In the genomic region with DNA sequence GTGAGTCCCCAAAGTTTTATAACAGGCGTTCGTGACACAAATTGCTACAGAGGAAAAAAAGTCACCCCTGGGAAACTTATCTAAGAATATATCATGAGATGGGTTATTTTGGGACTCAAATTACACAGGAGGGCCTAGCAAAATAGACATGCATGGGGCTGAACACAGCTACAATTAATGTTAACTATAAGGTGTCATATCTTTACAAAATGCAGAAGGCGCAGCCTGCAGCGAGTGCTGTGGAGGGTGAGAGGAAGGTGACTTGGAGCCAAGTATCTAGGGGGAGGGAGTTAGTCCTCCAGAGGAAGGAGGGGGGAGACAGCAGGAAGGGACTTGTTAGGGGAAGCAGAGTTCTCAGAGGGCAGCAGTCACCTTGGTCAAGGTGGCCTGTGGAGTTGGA, we compare ENCODE assay signal across 28 mouse cellular contexts. TPM values are rescaled to one million over a fixed set of nuclear protein-coding genes. Genes with fewer than 3 reads are reported as not detected.
"Had no signal": no experiment of that assay in that cellular context is flagged by ENCODE, and none has a peak within 500 bp of the region (broad histone marks: within the 10 kb centered on the region; RNA-seq: fewer than 3 reads in every experiment).

No protein-coding gene starts in this region.

- H3K9me3 ChIP-seq: embryonic facial prominence, embryonic 12.5 days; embryonic facial prominence, embryonic 13.5 days; embryonic facial prominence, embryonic 15.5 days; forebrain, embryonic 10.5 days; forebrain, embryonic 12.5 days; forebrain, embryonic 15.5 days had no signal

- H3K4me2 ChIP-seq: embryonic facial prominence, embryonic 12.5 days; embryonic facial prominence, embryonic 13.5 days; embryonic facial prominence, embryonic 15.5 days; forebrain, embryonic 12.5 days; forebrain, embryonic 13.5 days; forebrain, embryonic 15.5 days had no signal

- H3K9ac ChIP-seq: embryonic facial prominence, embryonic 12.5 days; embryonic facial prominence, embryonic 13.5 days; embryonic facial prominence, embryonic 15.5 days; forebrain, embryonic 12.5 days; forebrain, embryonic 13.5 days; forebrain, embryonic 15.5 days had no signal

- H3K27me3 ChIP-seq: embryonic facial prominence, embryonic 12.5 days; forebrain, embryonic 15.5 days had no signal

- H3K4me3 ChIP-seq: embryonic facial prominence, embryonic 10.5 days; embryonic facial prominence, embryonic 12.5 days; embryonic facial prominence, embryonic 13.5 days; embryonic facial prominence, embryonic 15.5 days; erythroblast, embryonic 14.5 days; forebrain, embryonic 10.5 days; forebrain, embryonic 12.5 days; forebrain, embryonic 13.5 days; forebrain, embryonic 15.5 days; gastrocnemius, adult 2 months; heart, adult 2 months had no signal

- H3K36me3 ChIP-seq: embryonic facial prominence, embryonic 10.5 days; embryonic facial prominence, embryonic 12.5 days; embryonic facial prominence, embryonic 13.5 days; embryonic facial prominence, embryonic 15.5 days; forebrain, embryonic 10.5 days; forebrain, embryonic 12.5 days; forebrain, embryonic 15.5 days had no signal

- H3K27ac ChIP-seq: embryonic facial prominence, embryonic 10.5 days; embryonic facial prominence, embryonic 12.5 days; embryonic facial prominence, embryonic 13.5 days; embryonic facial prominence, embryonic 15.5 days; forebrain, embryonic 10.5 days; forebrain, embryonic 12.5 days; forebrain, embryonic 13.5 days; forebrain, embryonic 15.5 days; gastrocnemius, adult 2 months; heart, adult 2 months had no signal

- DNase-seq: cerebellum, adult 2 months; cerebellum, adult 8-10 months; cerebellum, adult 9-10 months; cerebellum, adult 9-11 months; cerebellum, postnatal 10 days; cerebellum, postnatal 14 days; cerebellum, postnatal 25 days; cerebellum, postnatal 36 days; embryo, embryonic 11 days; gastrocnemius, adult 2 months; gastrocnemius, postnatal 10 days; gastrocnemius, postnatal 14 days; gastrocnemius, postnatal 25 days; gastrocnemius, postnatal 36 days; heart, adult 11 months; heart, adult 18-20 months; heart, adult 2 months had no signal

- ATAC-seq: forebrain, embryonic 13.5 days; forebrain, embryonic 15.5 days; forebrain, embryonic 16.5 days had no signal

- H3K4me1 ChIP-seq: embryonic facial prominence, embryonic 12.5 days; embryonic facial prominence, embryonic 13.5 days; embryonic facial prominence, embryonic 15.5 days; forebrain, embryonic 13.5 days had no signal

RNA-seq across cellular contexts. Expression of gene Fam83f, which starts 7.2 kb away (rescaled TPM):
- total RNA-seq: common myeloid progenitor, adult 5-6 weeks; heart, adult 2 months had no signal
- polyA plus RNA-seq: erythroblast, embryonic 14.5 days; forebrain, embryonic 13.5 days; forebrain, embryonic 16.5 days had no signal
